Mouse (Mus musculus): Measurements from ENCODE around the gene Fam196a.

Gene Fam196a

DNA sequence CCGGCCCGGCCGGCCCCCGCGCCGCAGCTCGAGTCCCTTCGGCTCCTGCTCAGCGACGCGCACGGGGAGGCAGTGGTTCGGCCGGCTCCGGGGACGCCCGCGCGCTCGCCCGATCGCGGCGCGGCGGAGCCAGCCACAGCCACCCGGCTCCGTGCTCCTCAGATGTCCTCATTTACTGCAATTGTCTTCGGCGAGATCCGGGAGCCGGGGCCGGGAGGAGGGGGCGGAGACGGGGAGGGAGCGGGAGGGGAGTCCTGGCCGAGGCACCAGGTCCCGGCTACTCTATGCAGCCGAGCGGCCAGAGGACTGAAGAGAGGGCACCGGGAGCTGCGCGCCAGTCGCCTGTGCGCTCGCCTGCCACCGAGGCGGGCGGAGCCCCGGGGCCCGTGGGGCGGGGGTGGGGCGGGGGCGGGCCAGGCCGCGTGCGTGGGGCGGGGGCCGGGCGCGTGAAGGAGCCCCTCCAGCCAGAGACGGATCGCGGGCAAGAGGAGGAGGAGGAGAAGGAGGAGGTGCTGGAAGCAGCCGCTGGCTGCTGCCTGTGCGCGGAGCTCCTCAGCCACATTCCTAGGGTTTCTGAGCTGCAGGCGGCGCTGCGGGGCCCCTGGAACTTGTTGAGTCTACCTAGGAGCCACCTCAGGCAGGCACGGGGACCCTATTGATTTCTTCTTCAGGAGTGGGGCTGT, at the start of gene Fam196a:
Gene Fam196a, minus strand, starts transcription at position 504 of the 683 bp plus-strand sequence.
- no peak for DNase-seq (ENCODE audit: low spot score in 2 of 2)

DNA sequence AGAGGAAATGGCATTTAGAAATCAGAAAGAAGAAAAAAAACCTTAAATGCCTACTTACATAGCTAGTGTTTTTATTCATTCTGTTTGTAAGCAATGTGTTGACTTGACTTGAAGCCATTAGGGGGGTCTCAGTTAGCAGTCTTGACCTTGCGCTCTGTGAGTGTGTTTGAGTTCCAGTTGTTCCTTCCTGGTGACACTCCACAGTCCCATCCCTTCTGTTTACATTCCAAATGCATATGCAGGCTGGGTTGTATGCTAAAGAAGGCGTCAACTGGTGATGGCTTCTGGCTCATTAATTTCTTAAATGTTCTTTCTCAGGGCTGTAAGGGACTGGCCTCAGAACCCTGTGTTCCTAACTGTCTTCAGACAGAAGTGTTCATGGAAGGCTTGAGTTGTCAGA, 23.4 kb upstream of the Fam196a start:
- DNase-seq (ENCODE audit: low spot score in 2 of 2), result no peak

DNA sequence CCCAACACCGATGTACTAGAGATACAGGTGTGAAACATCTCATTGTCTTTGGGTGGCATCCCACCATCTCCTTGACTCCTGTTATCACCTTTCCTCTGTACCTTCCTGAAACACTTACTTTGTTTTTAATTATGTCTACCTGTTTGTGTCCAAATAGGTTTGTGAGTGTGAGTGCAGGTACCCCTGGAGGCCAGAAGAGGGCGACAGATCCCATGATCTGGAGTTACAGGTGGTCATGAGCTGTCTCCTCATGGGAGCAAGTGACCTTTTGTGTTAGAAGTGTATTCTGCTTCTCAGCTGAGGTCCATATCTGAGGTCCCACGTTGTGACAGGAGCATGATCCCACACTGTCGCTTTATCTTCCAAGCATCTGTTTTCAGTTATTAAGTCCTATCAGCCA, 22.6 kb upstream of the Fam196a start:
- peak in 1 of 2 experiments; percentile 9 for DNase-seq (ENCODE audit: low spot score in 2 of 2)

DNA sequence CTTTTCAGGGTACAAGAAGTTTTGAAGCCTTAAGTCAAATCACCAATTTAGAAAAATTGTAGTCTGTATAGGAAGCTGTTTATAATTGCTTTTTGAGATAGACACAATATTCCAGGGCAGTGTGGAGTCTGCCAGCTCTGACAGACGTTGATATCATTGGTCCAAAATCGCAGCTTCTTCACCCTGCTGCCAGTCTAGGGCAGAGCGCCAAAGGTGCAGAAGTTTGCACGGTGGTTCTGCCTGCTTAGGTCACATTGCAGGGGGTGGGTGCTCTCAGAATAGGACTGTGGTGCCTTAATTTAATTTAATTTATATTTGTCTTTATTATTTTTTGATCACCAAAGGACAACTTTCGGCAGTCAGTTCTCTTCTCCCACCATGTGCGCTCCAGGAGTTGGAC, 20.9 kb upstream of the Fam196a start:
- DNase-seq (ENCODE audit: low spot score in 2 of 2), result no peak

DNA sequence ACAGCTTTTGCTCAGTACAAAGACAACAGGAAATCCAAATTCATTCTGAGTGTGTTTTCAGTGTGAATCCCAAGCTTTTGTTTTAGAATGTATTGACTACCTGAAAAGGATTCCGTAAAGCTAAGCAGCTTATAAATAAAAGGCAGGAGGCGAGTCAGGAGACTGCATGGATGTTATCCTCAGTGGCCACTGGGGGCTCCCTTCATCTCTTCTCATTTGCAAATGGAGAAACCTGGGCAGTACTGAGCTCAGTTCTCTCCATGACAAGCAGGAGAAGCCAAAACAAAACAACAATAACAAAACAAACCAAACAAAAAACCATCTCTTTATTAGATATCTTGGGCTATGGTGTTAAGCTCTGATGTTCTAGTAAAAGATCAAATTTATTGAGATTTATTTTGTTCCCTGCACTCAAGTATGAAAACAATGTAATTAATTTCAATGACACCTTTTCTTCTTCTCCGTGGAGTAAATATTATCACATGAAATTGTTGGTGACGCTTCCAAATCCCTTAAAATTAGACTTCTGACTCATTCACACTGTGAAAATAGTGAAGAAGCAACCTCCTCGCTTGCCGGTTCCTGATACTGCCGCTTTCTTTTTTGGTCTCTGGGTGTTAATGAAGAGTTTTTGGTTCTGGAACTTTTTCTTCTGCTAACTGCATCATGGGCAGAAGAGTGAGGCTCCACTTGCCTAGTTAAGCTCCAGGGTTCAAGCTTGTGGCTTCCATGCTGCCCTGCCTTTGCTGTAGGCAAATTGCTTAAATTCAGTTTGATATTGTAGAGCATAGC, 7.9 kb upstream of the Fam196a start:
- no peak for DNase-seq (ENCODE audit: low spot score in 2 of 2)

DNA sequence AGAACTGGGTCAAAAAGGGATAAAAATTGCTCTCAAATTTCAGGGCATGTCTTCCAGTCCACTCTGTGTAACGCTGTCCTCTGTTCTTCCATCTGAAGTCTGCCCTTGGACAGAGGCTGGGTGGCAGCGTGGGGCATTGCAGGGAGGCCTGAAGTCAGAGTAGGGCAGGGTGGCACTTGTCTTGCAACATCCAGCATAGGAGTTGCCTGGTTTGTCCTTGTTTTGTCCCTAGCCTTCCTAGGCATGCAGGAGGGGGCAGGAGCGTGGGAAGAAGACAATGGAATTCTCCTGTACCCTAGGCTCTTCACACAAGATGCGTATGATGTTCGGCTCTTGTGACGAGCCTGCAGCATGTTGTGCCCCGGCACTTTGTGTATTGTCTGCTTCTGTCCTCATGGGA, 5.5 kb upstream of the Fam196a start:
- no peak for DNase-seq (ENCODE audit: low spot score in 2 of 2)

DNA sequence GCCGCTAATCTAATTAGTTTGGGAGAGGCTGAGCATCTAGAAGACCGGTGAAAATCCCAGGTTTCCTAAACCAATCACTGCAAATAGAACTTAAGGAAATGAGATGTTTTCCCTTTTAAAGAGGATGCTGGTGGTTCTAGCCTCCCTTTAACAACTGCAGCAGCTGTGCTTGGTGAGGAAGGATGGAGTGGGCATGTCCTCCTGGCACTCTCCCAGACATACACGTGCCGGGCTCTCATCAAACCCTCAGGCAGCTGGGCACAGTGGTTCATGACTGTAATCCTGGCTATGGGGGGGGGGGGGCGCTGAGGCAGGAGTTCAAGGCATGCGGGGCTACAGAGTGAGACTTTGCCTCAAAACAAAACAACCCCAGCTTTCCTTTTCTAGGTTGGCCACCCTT, 4.8 kb upstream of the Fam196a start:
- no peak for DNase-seq (ENCODE audit: low spot score in 2 of 2)

DNA sequence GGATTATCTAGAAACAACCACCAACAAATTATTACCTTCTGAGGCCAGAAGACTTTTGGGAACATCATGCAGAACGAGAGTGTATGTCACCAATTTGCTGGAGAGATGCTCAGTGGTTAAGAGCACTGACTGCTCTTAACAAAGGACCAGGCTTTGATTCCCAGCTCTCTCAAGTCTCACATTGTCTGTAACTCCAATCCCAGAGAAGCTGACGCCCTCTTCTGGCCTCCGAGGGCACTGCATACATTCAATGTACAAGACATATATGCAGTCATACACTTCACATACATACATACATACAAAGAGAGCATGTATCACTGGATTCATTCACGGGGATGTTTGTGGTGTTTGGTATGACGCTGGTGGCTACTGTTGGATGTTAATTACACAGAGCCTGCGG, 3.7 kb upstream of the Fam196a start:
- no peak for DNase-seq (ENCODE audit: low spot score in 2 of 2)

DNA sequence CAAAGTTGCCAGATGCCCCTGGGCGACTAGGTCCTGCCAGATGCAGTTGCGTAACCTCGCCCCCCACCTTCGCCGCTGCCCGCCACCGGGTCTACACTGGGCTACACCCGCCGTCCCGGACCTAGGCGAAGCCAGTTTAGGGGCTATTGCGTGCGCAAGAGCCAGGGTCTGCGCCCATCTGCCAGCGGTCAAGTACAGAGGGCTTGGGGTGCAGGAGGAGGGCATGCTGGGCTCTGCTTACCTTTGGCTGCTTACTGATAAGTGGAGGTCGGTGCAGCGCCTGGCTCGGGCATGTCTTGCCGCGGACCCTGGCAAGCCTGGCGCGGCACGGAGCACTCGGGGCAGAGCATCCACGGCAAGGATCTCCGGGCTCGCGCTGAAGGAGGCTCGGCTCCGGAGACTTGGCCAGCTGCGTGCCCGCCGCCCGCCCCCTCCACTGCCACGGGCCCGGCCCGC, 731 bp downstream of the Fam196a start:
- no peak for DNase-seq (ENCODE audit: low spot score in 2 of 2)

DNA sequence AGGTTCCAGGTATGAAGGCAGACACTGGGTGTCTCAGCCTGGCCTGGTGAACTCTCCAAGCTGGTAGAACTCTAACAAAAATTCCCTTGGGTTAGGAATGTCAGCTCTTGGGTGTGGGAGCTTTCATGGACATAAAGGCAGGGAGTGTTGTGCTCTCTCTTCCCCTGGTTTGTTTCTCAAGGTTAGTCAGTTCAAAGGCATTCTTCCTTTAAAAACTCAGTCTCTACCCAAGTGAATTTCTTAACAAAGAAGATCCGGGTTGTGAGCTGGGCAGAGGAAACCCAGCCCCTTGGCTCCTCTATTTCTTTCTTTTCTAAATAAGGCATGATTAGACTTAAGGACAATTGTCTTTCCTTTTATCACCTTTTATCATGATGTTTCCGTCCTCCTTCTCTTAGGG, 6.3 kb downstream of the Fam196a start:
- DNase-seq (ENCODE audit: low spot score in 2 of 2), result no peak

DNA sequence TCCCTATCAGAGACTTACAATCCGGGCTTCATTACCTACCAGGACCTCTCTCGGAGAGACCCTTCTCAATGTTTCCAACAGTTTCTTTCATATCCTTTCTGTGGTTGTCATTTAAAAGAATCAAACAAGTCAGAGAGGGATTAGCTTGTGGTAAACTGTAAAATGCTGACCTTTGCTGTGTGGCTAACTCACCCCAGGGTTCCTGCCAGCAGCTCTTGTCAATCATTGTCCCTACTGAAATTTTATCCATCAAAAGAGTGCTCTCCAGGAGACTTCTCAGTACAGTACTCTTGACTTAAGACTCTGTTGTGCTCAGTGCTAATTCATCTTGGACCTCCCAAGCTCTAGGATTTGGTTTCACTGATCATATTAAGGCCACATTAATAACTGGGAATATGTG, 36.2 kb downstream of the Fam196a start:
- DNase-seq (ENCODE audit: low spot score in 2 of 2), result no peak

DNA sequence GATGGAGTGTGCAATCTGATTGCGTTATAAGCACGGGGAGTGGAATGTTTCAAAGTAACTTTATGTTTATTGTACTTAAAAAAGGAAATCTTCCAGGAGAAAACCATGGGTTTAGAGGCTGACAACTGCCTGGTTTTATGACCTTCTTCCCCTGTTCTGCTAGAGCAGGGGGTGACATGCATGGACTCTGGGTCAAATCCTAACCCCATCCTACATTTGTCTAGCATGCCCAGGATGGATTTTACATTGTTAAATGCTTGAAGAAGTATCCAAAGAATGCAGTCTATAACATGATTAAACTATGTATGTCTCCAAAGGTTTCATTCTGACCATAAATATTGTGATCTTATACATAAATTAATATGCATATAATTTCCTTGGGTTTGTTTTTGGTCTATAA, 38.8 kb downstream of the Fam196a start:
- DNase-seq (ENCODE audit: low spot score in 2 of 2), result no peak

DNA sequence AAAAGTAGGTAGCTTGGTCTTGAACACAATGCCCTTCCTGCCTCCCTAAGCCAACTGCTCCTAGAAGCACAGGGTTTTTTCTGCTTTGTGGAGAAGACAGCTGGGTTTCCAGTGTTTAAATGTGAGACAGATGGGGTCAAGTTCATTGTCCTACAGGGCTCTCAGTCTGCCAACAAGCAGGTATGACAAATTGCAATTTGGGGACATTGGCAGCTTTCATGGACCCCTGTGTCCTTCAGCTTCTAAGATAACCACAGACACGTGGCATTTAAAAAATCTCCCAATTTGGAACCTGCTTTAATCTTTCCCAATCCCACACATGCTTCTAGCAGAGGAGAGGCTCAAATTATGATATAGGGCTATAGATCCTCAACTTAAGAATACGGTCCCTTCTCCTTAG, 43.6 kb downstream of the Fam196a start:
- DNase-seq (ENCODE audit: low spot score in 2 of 2), result no peak

DNA sequence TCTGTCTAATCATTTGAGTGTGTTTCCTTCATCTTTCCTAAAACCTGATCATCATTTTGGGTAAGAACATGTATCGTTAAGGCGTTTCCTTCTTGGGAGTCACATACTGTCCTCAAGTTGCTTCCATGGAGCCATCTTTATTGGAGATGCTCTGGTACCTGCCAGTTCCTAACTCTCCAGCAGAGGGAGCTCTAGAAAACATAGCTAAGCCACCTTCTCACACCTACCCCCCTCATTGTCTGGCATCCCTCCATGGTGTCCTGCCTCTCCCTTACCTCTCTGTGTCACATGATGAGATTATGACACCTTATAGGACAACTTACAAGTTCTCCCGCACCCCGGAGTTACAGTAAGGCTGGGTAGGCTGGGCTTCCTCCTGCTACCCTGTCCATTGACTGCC, 45.3 kb downstream of the Fam196a start:
- DNase-seq (ENCODE audit: low spot score in 2 of 2), result peak in 1 of 2 experiments; percentile 4

DNA sequence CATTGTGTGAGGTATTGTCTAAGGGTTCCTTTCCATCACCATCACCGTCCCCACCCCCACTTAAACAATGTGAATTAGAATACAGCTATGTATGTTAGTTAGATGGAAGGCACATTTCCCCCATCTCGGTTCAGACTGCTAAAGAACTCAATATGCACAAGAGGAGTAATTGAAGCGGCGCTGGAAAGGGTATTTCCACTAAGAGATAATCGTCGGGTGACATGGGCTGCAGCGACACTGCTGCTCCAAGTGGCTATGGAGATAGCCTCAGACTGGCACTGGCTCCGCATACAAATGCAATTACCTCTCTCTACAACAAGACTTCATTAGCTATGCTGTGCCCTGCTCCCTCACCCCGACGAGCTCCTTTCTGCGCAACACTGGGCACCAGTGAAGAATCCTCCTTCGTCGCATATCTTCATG, 45.8 kb downstream of the Fam196a start:
- DNase-seq (ENCODE audit: low spot score in 2 of 2), result no peak

DNA sequence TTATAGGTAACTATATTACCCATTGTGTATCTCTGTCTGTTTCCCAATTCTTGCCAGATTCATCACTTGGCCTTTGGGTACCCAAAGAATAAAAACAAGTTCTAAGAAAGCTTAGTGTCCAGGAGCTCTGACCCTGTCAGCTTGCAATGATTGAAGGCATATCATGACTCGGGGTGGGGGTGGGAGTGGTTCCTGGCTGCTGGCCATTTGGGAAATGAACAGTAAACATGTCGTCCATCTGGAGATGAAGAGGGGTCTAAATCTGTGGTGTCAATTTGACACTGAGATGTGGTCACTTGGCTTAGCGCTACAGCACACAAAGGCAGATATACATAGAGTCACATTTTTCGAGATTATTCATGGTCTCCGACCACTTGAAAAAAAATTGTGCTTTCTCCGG, 54.7 kb downstream of the Fam196a start:
- DNase-seq (ENCODE audit: low spot score in 2 of 2), result no peak

DNA sequence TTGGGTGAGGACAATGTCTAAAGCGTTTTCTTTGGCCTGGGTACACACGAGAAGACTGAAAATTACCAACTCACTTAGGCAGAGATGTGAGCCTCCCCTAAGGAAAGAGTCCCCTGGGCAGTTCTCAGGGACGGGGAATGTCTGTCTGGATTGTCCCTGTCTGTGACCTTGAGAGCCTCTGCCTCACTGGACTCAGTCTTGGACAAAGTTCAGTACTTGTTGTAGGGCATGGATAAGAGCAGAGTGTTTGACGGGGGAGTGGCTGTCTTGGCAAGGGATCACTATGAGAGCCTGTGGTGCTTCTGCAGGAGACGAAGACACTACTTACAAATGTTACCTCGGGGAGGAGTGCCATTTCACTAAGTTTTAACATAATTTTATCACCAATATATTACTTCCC, 57.8 kb downstream of the Fam196a start:
- DNase-seq (ENCODE audit: low spot score in 2 of 2), result no peak

DNA sequence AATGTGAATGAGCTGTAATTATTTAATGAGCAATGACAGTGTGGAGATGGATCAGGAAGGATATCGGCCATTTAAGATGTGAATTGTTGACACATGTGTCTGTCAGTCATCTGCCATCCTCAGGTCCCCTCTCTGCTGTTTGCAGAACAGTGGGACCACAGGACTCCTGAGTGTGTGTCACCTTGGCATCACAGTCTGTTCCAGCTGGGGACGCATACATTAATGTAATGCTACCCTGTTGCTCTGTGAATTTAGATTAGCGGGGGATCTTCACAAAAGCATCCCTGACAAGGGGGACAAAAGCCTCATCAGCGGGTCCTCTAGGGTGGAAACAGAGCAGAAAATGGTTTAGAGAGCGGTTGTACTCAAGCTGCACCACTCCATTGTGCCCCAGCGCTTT, 59.2 kb downstream of the Fam196a start:
- DNase-seq (ENCODE audit: low spot score in 2 of 2), result no peak

DNA sequence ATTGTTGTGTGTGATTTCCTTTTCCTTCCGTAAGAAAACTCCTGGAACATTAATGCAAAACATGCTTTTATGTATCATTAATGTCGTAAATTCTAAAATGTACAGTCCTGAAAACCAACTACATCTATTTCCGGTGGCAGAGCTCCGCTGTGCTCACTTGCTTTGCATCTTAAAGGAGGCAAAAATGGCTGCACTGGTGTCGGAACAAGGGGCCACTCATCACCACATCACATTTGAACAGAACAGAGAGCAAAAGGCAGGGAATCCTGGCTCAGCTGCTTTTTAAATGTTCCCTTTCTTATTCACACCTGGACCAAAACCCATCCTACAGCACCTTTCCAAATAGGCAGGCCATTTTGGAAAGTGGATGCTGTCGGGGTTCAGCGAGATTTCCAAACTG, 65.2 kb downstream of the Fam196a start:
- DNase-seq (ENCODE audit: low spot score in 2 of 2), result no peak

DNA sequence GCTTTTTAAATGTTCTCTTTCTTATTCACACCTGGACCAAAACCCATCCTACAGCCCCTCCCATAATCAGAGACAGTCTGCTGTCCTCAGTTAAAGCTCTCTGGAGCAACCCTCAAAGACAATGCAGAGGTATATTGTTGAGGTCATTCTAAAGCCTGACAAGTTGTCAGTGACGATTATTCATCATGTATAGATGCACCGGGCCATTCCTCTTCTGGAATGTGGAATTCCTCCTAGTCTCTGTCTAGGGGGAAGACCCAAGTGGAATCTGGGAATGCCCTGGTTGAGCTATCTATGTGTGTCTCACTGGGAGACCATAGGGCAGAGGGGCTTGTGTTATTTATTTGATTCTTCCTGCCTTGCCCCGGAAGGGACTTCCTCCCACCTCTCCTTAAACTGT, 65.7 kb downstream of the Fam196a start:
- no peak for DNase-seq (ENCODE audit: low spot score in 2 of 2)

DNA sequence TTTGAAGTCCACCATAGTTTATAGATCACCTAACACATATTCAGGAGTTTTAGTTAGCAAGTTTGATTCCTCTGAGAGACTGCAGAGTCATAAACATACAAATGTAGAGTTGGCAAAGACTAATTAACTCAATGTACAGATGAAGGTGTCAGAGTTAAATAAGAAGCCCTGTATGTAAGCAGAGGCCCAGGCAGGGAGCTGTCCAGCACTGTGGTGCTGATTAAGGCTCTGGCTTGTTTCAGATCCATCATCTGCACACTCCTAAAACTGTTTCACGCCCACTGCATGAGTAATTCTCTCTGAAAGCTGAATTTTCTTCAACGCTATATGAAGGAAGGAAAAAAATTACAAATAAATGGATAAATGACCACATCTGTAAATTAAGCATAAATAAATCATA, 74.1 kb downstream of the Fam196a start:
- peak in 1 of 2 experiments; percentile 20 for DNase-seq (ENCODE audit: low spot score in 2 of 2)

DNA sequence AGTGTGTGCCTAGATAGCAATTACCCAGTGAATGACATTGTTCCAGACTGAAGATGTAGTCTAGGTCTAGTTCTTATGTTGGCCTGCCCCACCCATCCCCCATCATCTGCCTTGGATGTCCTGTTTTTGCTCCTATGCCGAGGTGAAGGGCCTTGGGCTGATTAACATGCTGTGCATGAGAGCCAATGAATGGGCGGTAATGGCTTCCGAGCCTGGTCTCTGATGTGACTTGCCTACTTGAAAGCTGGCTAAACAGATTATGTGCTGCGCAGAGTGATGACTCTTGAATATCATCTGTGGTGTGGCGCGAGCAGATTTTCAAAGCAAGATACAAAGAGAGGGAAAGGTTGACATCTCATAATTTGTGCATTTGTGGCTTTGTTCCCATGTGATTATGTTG, 76.2 kb downstream of the Fam196a start:
- no peak for DNase-seq (ENCODE audit: low spot score in 2 of 2)

DNA sequence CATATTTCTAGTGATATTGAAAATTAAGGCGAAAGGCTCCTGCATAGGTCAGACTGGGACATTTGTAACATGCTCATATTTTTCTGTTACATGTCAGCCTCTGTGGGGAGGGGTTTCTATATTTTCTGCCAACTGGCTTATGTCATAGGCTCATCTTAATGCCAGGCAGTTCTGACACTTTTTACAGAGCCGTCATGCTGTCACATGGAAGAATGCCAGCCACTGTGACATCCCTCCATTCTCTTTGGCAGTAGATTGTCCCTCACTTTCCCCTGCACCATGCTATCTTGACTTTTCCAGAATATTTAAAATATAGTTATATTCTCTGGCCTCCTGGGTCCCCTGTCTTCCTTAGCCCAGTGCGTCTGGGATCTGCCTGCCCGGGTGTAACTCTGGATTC, 95.5 kb downstream of the Fam196a start:
- no peak for DNase-seq (ENCODE audit: low spot score in 2 of 2)

Measured in thymus, postnatal 10 days (tissue).